Mouse (Mus musculus) gonadal fat pad, adult 2 months (tissue): ENCODE measurements at regions not wholly inside any gene's neighbourhood (a gene's known extent, or its start where the extent isn't known, plus 50 kb on each side); places are given as distances from the start of the nearest gene placed in this dataset.

Experiments
- DNase-seq: peaks from one replicate; pipeline ENCODE4 v3.0.0-alpha.2; 2012; ENCODE audit warnings: low read depth

DNA sequence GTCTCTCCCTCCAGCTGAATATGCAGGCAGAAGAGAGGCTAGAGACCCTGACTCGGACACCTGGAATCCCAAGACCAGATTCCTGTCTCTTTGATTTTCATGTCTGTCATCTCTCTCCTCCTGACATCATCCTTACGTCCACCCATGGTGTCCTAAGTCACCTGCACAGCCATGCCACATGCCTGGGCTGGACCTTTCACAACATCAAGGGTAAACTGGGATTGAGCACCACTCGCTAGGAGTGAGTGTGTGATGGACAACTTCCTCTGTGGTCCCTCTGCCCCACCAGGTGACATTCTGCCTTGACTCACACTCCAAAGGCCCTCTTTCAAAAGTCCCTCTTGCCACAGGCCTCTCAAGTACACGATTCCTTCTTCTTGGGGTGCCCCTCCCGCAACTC is 244.1 kb downstream of the Bcl11b start:
- no peak for DNase-seq

DNA sequence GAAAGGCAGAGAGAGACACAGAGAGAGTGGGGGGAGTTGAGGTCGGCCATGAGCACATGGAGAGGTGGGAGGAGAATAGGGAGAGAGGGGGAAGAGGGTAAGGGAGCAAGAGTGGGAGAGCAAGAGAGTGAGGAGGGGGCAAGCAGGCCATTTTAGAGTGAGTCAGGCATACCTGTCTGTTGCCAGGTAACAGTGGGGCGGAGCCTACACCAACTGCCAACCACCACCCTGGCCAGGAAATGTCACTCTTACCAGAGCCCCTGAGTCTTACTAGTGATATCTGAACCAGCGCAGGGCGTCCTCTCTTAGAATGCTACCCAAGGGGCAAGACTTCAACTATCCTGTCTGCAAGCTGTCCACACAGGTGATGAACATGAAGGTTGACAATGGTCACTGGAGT is 243.5 kb downstream of the Bcl11b start:
- no peak for DNase-seq

DNA sequence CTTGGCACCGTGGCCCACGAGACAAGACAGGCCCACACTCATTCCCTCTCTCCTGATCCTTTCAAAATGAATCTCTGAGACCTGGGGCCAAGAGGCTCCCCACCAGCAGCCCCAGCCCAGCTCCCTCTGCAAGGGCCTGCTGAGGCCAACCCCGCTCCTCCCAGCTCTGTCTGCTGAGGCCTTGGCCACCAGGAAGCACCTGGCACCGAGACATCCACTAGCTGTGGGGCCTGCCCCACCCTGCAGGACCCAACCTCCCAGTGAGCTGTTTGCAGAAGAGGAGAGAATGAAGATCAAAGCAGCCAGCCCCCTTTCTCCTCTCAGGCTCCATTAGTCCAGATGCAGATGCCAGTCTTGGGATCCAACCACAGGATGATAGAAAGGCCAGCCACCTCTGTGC is 241.3 kb downstream of the Bcl11b start:
- no peak for DNase-seq

DNA sequence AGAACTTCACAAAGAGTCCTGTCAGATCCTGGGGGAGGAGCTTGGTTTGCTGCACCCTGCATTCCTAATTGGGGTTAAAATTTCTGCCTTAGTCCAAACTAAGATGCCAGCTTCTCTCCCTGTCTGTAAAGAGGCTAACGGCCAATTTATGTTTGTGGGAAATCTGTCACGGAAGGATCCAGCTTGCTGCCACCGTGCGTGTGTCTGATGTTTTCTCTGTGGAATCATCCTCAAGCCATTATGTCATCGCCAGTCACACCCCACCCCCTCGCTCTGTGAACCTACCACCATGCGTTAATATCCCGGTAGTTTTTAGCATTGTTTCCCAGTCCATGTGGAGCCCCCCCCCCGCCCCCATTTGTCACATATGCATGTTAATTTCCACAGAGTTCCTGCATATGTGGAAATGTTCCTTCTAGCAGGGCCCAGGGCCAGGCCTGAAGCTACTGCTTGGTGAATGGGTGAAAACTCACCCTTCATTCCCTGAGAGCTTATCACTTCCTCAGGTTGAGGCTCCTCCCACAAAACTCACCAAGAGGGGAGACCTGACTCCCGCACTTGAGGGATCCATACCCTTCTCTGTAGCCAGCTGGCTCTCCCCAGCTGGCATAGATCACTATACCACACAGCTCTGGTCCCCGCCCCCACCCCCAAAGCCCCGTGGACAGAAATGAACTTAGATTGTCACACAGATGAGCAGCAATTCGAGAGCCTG is 233.4 kb downstream of the Bcl11b start:
- no peak for DNase-seq

DNA sequence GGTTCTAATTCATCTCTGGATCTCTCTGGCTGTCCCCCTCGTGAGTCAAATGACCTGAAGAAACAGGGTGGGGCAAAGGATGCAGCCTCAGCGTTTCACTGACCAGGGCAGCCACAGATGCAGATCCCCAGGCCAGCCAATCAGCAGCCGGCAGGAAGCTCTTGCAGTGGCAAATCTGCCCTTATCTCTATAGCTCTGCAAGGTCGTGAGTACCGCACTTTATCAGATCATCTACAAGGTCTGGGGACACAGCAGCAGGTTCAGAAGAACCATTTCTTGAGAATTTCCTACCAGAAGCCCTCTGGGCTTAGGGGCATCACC is 232.9 kb downstream of the Bcl11b start:
- no peak for DNase-seq

DNA sequence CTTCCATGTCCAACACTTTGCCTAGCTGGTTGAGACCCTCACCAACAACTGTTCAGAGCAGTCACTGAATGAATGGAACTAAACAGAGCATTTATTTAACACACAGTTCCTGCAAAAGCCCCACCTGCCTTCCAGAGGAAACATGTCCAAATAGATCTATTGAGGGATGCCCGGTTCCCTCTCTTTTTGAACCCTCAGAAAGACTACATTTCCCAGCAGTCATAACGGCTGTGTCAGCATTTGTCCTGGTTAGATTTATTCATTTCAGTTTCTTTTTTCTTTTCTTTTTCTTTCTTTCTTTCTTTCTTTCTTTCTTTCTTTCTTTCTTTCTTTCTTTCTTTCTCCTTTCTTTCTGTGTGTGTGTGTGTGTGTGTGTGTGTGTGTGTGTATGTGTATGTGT is 232.1 kb downstream of the Bcl11b start:
- DNase-seq: no peak

DNA sequence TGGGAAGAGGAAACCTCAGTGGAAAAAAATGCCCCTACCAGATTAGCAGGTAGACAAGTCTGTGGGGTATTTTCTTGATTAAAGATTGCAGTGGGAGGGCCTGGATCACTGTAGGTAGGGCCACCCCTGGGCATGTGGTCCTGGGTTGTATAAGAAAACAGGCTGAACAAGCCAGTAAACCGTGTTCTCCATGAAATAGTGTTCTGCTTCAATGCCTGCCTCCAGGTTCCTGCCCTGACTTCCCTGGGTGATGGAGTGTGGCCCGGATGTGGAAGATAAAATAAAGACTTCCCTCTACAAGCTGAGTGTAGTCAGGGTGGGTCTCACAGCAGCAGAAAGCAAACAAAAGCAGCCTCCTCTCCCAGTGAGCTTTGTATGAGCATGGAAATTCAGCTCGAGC is 231.6 kb downstream of the Bcl11b start:
- DNase-seq: no peak

DNA sequence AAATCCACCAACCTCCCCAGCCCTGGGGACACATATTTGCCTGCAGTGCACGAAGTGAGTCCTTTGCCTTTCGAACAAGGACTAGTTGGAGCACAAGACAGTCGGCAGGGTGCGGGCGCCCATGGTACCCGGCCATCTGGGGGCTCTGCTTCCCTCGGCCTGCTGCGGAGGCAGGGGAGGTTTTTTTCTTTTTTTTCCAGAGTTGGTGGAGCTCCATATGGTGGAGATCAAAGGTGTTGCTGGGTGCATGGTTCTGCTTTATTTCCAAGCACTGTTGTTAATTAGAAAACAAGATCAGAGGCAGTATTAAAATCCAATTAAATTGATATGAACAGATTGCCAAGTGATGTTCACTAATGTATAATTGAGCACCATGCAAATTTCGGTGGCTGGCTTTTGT is 225.4 kb downstream of the Bcl11b start:
- DNase-seq: no peak

DNA sequence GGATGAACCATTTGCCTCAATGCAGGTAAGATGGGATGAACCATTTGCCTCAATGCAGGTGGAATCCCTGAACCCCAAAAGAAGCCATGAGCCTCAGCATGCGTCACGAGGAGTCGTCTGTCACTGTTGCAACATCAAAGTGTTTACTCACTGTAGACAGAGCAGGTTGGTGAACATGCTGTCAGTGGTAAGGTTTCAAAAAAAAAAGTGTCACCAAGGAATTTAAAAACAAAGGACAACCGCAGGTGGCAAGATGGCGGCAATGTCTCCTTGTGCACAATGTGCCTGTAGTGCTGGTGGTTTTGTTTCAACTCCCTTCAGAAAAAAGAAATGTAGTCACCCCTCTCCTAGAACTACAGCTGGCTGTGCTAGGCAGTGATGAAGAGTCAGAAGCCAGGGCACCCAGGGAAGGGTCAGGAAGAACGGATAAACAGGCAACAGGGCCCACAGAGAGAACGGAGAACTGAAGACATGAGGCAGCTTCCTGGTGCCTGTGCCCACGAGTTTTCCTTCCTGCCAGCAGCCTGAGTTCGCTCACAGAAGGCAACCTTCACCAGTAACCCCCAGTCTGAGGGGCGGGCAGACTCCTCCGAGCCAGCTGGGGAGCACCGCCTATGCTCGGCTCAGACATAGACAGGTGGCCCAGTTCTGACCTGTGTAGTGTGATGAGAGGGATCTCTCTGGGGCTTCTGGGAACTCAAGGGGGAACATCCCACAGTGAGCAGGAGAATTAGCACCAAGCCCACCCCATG is 223.9 kb downstream of the Bcl11b start:
- DNase-seq: no peak

DNA sequence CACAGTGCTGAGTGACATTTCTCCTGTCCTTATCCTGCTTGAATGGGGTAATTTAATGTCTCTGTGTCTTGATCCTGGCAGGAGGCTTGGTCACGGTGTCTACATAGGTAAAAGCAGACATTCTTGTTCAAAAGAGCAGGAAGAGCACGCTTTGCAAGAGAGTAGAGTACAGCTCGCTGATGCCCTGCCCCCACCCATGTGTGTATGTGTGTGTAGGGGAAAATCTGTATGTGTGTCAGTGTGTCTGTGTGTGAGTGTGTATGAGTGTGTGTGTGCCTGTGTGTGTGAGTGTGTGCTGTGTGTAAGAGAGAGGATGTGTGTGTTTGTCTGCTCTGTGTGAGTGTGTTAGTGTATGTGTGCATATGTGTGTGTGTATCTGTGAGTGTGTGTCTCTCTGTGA is 221.3 kb downstream of the Bcl11b start:
- DNase-seq: no peak

DNA sequence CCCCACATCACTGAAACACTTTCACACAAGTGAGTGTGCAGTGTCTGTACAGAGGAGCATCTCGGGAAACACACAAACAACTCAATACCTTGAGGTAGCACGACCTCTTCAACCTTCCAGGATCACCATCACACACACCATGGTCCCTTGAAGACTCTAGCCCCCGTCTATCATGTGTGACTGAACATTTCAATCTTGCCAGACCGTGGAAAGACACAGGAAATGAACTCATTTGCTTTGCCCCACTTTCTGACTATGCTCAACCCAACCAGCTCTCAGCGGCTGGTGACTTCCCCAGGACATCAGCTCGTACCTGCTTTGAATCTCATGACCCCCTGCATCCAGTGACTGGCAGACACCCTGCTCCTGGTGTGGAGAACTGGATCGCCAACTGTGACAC is 219.6 kb downstream of the Bcl11b start:
- no peak for DNase-seq

DNA sequence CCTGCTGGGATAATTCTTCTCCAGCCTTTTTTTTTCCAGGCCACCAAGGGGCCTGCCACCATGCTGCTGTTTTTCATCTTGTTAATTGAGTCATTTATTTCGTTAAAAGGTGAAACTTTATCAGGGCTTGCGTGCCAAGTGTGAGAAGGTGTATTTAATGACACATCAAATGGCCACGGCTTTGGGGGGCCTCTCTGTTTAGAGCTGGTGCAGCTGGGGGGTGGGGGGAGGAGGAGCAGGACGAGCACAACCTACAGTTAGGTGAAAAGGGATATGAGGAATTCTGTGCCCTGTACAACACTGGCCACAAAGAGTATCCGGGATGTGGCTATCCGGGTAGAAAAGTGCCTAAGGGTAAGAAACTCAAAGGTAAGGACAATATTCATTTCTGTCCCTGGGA is 213.6 kb downstream of the Bcl11b start:
- DNase-seq: no peak

DNA sequence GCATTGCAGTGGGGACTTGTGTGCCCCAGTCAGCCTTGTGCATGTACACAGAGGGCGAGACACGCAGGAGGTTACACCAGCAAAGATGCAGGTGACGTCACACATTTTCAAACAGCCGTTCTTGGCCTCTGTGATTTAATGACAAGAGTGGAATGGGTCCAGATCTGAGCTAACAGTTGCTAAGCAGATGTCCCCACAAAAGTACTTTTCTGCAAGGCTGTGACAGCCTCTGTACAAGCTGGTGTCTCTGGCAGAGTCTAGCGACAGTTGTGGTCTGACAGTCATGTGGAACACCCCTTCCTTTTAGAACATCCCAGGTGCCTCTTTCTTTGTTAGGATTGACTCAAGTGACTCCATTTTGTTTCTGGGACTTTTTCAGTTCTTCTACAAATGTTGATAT is 203.1 kb downstream of the Bcl11b start:
- no peak for DNase-seq

DNA sequence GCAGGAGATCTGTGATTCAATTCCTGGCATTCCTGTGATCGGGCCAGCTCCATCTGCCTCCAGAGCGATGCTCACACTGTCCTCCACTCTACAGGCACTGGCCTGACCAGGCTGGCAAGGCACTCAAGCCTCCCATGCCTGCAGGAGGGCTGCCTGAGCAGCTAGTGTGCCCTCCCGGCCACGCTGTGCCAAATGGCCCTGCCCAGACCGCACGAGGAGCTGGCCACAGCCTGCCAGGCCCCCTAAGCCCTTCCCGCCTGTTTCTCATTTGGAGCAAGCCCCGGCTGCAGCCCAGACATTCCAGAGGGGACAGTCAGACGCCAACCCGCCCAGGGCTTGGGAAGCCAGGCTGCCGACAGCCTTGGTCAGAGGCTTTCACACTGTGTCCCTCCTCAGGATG is 195.8 kb downstream of the Bcl11b start:
- DNase-seq: no peak

DNA sequence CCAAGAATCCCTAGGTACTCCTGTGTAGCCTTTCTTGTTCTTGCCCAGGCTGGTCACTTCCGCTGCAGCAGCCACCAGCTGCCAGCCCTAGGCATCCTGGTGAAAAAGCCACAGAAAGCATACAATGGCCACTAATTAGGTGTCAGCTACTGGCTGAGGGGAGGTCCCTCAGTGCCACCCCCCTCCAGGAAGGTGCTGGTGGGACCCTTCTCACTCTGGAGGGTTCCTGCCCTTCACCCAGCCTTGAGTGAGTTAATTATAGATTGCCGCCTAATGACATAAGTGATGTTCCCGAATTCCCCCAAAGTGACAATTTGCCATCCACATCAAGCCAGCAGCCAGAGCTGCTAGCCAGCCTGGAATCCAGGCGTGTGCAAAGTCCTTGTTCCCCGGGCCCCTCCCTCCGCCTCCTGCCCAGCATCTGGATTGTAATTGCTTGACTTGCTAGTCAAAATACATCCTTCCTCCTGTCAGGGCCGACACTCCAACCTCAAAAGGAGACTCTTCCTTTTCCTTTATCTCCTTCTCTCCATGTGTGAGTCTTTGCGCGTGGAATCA is 195.2 kb downstream of the Bcl11b start:
- no peak for DNase-seq

DNA sequence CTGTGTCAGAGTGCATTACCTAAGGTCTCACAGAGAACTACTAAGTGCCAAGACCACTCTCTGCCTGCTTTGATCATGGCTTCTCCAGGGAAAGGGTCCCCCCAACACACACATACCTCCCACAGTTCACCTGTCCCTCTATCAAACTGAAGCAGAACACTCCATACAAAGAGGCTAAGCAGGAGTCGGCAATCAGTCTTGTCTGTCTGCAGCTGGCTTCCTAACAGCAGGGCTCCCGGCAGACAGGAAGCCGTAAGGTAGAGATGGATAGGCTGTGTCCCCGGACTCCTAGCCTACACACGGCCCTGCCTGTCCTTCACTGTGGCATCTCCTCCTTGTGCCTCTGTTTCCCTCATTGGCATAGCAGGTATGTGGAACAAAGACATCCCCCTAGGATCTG is 192.2 kb downstream of the Bcl11b start:
- no peak for DNase-seq

DNA sequence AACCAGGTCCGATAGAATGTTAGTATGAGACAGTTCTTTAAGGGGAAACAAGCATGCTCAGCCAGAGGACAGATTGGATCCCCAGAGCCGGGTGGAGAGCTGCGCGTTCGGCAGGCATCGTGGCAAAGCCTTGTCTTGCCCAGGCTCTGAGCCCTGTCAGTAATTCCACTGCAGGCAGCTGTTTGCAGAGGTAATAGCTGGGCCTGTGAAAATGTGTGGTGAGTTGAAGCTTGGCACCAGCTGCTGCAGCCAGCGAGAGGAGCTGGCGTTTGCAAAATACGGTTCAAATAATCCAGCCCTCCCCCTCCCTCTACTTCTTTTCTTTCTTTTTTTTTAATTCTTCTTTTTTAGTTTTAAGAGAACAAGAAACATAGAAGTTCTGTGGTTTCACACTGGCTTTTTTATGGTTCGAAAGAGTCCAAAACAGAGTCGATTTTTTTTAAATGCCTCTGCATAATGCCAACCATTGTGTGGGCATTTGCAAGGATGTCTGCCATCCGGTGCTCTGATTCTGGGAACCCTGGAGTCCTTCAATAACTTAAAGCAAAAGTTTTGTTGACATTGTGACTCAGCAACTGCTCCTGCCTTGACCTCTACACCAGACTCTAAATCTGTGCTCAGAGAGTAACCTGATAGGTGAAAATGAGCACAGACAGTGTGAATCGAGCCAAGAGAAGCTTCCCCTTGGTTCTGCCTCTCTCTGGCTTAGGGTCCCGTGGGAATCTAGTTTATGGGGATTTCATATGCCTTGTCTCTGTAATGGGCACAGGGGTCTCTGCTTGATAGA is 190.7 kb downstream of the Bcl11b start:
- no peak for DNase-seq

DNA sequence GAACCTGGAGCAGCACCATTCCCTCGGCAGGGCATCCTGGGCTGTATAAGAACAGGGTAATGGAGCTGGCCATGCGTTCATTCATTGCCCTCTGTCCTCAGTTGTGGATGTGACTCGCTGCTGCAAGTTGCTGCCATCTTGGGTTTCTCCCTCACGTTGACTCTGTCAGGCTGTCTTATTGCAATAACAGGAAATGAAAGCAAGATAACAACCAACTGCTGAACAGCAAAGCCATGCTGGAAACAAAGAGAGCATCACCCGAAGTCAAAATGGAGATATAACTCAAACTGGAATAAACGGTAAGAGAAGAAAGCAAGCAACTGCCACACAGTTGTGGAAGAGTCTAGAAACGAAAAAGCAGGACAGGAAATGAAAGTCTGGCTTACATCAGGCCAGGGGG is 188.5 kb downstream of the Bcl11b start:
- DNase-seq: no peak

DNA sequence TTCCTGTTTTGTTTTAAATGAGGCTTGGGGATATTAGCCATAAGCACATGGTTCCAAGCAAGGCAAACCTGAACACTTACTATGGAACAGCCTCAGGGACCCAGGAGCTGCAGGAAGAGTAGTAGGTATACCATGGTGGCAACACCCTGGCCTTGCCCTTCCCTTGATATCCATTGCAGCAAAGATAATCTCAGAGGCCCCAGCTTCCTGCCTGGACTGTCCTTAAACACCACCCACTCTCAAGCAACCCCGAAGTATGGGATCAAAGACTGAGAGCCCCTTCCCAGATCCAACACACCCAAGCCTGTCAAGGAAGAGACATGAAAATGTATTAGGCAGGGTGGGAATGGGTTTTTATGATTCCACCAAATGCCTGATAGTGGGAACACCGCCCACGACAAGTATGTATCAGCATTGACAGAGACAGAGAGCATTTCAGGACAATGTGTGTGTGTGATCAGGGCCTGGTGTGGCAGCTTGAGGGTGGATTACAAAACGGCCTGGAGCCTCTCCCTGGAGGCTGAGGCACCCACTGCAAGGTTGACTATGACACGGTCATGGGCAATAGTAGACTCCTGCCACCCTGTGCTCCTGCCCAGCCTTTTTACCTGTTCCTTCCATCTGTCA is 179.5 kb downstream of the Bcl11b start:
- DNase-seq: no peak

DNA sequence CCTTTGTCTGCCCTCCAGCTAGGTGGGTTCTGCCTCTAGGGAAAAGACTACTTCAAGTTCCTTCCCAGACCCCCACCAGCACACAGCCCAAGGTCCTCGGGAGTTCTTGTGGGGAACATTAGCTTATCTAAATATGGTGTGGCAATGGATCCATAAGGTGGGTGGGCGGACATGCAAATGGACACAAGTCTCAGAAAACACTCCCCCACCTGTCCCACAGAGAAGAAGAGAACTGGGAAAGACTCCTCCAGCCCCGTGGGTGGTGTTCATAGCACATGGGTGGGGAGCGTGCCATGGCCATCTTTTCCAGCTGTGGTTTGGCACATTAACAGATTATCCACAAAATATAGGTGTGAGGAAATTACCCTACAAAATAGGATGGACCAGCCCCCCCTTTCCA is 177.5 kb downstream of the Bcl11b start:
- no peak for DNase-seq

DNA sequence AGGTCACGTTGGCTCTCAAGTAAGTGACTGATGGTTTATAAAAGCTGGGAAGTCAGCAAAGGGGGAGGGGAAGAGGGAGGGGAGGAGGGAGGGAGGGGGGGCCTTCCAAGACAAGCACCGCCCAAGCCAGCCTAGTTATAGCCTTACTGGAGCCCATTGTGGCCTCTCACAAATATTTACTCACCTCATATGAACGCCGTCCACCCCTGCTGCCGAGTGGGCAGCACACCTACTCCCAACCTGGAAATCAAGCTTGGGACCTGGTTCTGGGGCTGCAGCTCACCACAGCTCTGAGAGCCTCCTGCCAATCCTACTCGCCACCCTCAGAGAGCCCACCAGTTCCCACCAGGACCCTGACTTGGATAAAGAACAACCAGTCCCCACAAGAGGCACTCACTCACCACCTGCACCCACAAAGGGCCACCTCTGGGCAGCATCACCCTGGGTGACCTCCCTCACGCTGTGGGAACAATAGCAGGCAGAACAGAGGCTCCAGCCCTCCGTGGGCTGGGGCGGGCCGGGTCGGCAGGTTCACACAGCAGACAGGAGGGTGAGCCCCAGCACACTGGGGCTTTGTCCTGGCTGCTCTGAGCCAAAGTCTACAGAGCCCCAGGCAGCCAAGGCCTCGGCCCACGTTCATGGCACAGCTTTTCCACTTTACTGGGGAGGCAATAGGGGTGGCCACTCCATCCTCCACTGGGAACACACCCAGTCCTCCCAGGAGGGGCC is 171.8 kb downstream of the Bcl11b start:
- DNase-seq: no peak

DNA sequence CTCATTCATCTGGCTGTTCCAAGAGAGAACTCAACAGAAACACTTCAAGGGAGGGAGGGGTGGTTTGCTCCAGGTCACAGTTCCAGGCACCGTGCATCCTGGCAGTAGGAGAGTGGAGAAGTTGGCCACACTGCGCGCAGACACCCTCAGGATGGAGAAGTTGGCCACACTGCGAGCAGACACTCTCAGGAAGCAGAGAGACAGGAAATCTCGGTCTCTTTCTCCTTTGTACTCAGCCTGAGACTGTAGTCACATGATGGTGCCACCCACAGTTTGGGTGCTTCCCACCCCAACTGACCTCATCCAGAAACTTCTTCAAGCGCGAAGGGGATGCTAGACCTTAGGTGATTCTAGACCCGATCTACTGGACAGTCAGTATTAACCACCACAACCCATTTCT is 170.4 kb downstream of the Bcl11b start:
- DNase-seq: no peak
